12 mouse cellular contexts compared by ENCODE assay signal in genomic region chr5:144928856-144929713, GRCm38 (mm10). TPM values are rescaled to one million over a fixed set of nuclear protein-coding genes. Genes with fewer than 3 reads are reported as not detected.
A peak's percentile ranks its signal among the peaks of the same experiment; 100 is the strongest.
DNase-seq lines count a peak whose midpoint lies in the region; ATAC-seq and TF ChIP-seq lines count a peak whose summit lies in the region.
"Had no signal": no experiment of that assay in that cellular context is flagged by ENCODE, and none has a peak within 500 bp of the region (broad histone marks: within the 10 kb centered on the region; RNA-seq: fewer than 3 reads in every experiment).

No protein-coding gene starts in this region.

- 0 out of 2 replicates have a peak, but pooled peaks have one; percentile 18 for ATAC-seq in limb, embryonic 12.5 days (ENCODE audit: insufficient number of reproducible peaks, insufficient read depth, low FRiP score, low TSS enrichment, low read depth)
- ATAC-seq in heart, postnatal 0 days (ENCODE audit: insufficient read depth, low read depth), result peak; percentile 69
- no peak for ATAC-seq in lung, postnatal 0 days
- ATAC-seq in midbrain, embryonic 16.5 days, result no peak
- ATAC-seq: activated CD4-positive, CD25-positive, alpha-beta regulatory T cell, adult 4 months had no signal

- no peaks in the 10 kb centered on the region for H3K27me3 ChIP-seq in limb, embryonic 12.5 days
- H3K27me3 ChIP-seq in limb, embryonic 10.5 days (ENCODE audit: low read depth, poor library complexity, severe bottlenecking), result no peaks in the 10 kb centered on the region
- H3K27me3 ChIP-seq in heart, postnatal 0 days (ENCODE audit: control insufficient read depth, insufficient read depth, low read length), result no peaks in the 10 kb centered on the region
- H3K27me3 ChIP-seq in lung, postnatal 0 days (replicated peaks; ENCODE audit: insufficient read depth, low read length), result no peaks in the 10 kb centered on the region
- no peaks in the 10 kb centered on the region for H3K27me3 ChIP-seq in midbrain, embryonic 16.5 days (ENCODE audit: control insufficient read depth, insufficient read depth, low read depth, low read length)
- H3K27me3 ChIP-seq: megakaryocyte, embryonic 14.5 days had no signal

- TF ChIP-seq POLR2A in olfactory bulb, adult 2 months (IDR thresholded peaks at IDR 0.05; ENCODE audit: insufficient read depth, low read depth, low read length), result no peak

- H3K9ac ChIP-seq in limb, embryonic 12.5 days (replicated peaks), result no peak overlapping the region
- H3K9ac ChIP-seq in heart, postnatal 0 days (replicated peaks; ENCODE audit: low read depth, low read length), result no peak overlapping the region
- no peak overlapping the region for H3K9ac ChIP-seq in lung, postnatal 0 days (replicated peaks; ENCODE audit: low read depth)
- H3K9ac ChIP-seq in midbrain, embryonic 16.5 days (ENCODE audit: low read depth, low read length), result no peak overlapping the region

- H3K4me3 ChIP-seq in limb, embryonic 12.5 days (replicated peaks), result no peak overlapping the region
- no peak overlapping the region for H3K4me3 ChIP-seq in limb, embryonic 10.5 days
- H3K4me3 ChIP-seq in heart, postnatal 0 days (ENCODE audit: low read depth, low read length), result no peak overlapping the region
- no peak overlapping the region for H3K4me3 ChIP-seq in olfactory bulb, adult 2 months (ENCODE audit: insufficient read depth, low read depth, low read length)
- H3K4me3 ChIP-seq in lung, postnatal 0 days (ENCODE audit: low read depth, low read length), result no peak overlapping the region
- no peak overlapping the region for H3K4me3 ChIP-seq in midbrain, embryonic 16.5 days (ENCODE audit: low read depth, low read length)
- H3K4me3 ChIP-seq: megakaryocyte, embryonic 14.5 days had no signal

- no peaks in the 10 kb centered on the region for H3K36me3 ChIP-seq in limb, embryonic 12.5 days
- no peaks in the 10 kb centered on the region for H3K36me3 ChIP-seq in limb, embryonic 10.5 days
- H3K36me3 ChIP-seq in heart, postnatal 0 days (replicated peaks; ENCODE audit: control insufficient read depth, insufficient read depth, low read length), result no peaks in the 10 kb centered on the region
- no peaks in the 10 kb centered on the region for H3K36me3 ChIP-seq in lung, postnatal 0 days (ENCODE audit: insufficient read depth, low read length)
- no peaks in the 10 kb centered on the region for H3K36me3 ChIP-seq in midbrain, embryonic 16.5 days (ENCODE audit: control insufficient read depth, insufficient read depth, low read length)

- TF ChIP-seq EP300 in heart, postnatal 0 days (IDR thresholded peaks at IDR 0.05; ENCODE audit: low read depth), result no peak
- TF ChIP-seq EP300 in lung, postnatal 0 days (IDR thresholded peaks at IDR 0.05), result no peak

- 59% methylated on average over 11 of the region's 11 CpGs for WGBS in limb, embryonic 12.5 days
- 74% methylated on average over 11 of the region's 11 CpGs for WGBS in limb, embryonic 10.5 days
- 16% methylated on average over 11 of the region's 11 CpGs for WGBS in heart, postnatal 0 days
- 32% methylated on average over 11 of the region's 11 CpGs for WGBS in olfactory bulb, adult 2 months
- 41% methylated on average over 11 of the region's 11 CpGs for WGBS in lung, postnatal 0 days
- WGBS in midbrain, embryonic 16.5 days, result 62% methylated on average over 11 of the region's 11 CpGs

- TF ChIP-seq CTCF in heart, postnatal 0 days (IDR thresholded peaks at IDR 0.05; ENCODE audit: low read depth), result no peak
- TF ChIP-seq CTCF in olfactory bulb, adult 2 months (IDR thresholded peaks at IDR 0.05; ENCODE audit: insufficient read depth, low read depth, low read length), result no peak
- TF ChIP-seq CTCF in lung, postnatal 0 days (IDR thresholded peaks at IDR 0.05), result no peak

- peaks cover 22% of the 10 kb centered on the region for H3K4me1 ChIP-seq in limb, embryonic 12.5 days (replicated peaks)
- H3K4me1 ChIP-seq in limb, embryonic 10.5 days, result peaks cover 23% of the 10 kb centered on the region
- peaks cover 32% of the 10 kb centered on the region for H3K4me1 ChIP-seq in heart, postnatal 0 days (ENCODE audit: control insufficient read depth, insufficient read depth)
- H3K4me1 ChIP-seq in olfactory bulb, adult 2 months (ENCODE audit: control insufficient read depth, insufficient read depth, low read length), result peaks cover 22% of the 10 kb centered on the region
- H3K4me1 ChIP-seq in lung, postnatal 0 days (ENCODE audit: insufficient read depth, low read depth, low read length), result no peaks in the 10 kb centered on the region; the same call in 1 of the 2 replicates
- H3K4me1 ChIP-seq in midbrain, embryonic 16.5 days (ENCODE audit: control insufficient read depth, insufficient read depth, low read length), result peaks cover 14% of the 10 kb centered on the region

- no peak overlapping the region for H3K27ac ChIP-seq in limb, embryonic 12.5 days
- H3K27ac ChIP-seq in limb, embryonic 10.5 days, result no peak overlapping the region
- peak overlapping the region; percentile 71 for H3K27ac ChIP-seq in heart, postnatal 0 days (ENCODE audit: low read depth)
- H3K27ac ChIP-seq in olfactory bulb, adult 2 months (ENCODE audit: insufficient read depth, low read depth, low read length), result peak overlapping the region; percentile 13; the same call in 1 of the 2 replicates
- H3K27ac ChIP-seq in lung, postnatal 0 days (ENCODE audit: low read length), result no peak overlapping the region
- no peak overlapping the region for H3K27ac ChIP-seq in midbrain, embryonic 16.5 days (ENCODE audit: low read length)

- no peaks in the 10 kb centered on the region for H3K9me3 ChIP-seq in limb, embryonic 12.5 days
- H3K9me3 ChIP-seq in limb, embryonic 10.5 days (replicated peaks), result no peaks in the 10 kb centered on the region
- no peaks in the 10 kb centered on the region for H3K9me3 ChIP-seq in heart, postnatal 0 days (replicated peaks; ENCODE audit: control insufficient read depth, low read length)
- H3K9me3 ChIP-seq in lung, postnatal 0 days (ENCODE audit: low read length), result no peaks in the 10 kb centered on the region
- H3K9me3 ChIP-seq in midbrain, embryonic 16.5 days (replicated peaks; ENCODE audit: control insufficient read depth, low read length, poor library complexity, severe bottlenecking), result no peaks in the 10 kb centered on the region
- H3K9me3 ChIP-seq: megakaryocyte, embryonic 14.5 days had no signal

- H3K4me2 ChIP-seq in limb, embryonic 12.5 days, result no peak overlapping the region
- peak overlapping the region; percentile 29; the same call in 1 of the 2 replicates for H3K4me2 ChIP-seq in heart, postnatal 0 days (ENCODE audit: low read depth, low read length)
- H3K4me2 ChIP-seq in lung, postnatal 0 days (replicated peaks; ENCODE audit: low read depth, low read length), result no peak overlapping the region
- H3K4me2 ChIP-seq in midbrain, embryonic 16.5 days (ENCODE audit: low read length), result no peak overlapping the region
- H3K4me2 ChIP-seq: liver, embryonic 11.5 days had no signal

- no peak for DNase-seq in limb, embryonic 10.5 days (ENCODE audit: low spot score)
- DNase-seq in heart, adult 11 months, result peak; percentile 98
- peak; percentile 60 for DNase-seq in heart, postnatal 0 days (ENCODE audit: low spot score)
- no peak for DNase-seq in lung, postnatal 0 days (ENCODE audit: low spot score)
- DNase-seq: cerebellum, adult 11-12 months; right cerebral cortex, postnatal 4 days had no signal

RNA-seq across cellular contexts. Expression of gene Smurf1, which starts 36.6 kb away (rescaled TPM):
- 23.3 and 25.5 TPM in 2 replicates for polyA plus RNA-seq in limb, embryonic 12.5 days (2016; fragmentation: Nextera tagmentation; extraction: Ambion mirVana)
- polyA plus RNA-seq in limb, embryonic 10.5 days (2016; fragmentation: Nextera tagmentation; extraction: Ambion mirVana), result 15.0 and 19.4 TPM in 2 replicates
- total RNA-seq in heart, postnatal 0 days (2014; rRNA removed; ENCODE audit: low replicate concordance), result 21.3 and 29.9 TPM in 2 replicates
- 7.0 and 9.1 TPM in 2 replicates for polyA plus RNA-seq in heart, postnatal 0 days (2015; fragmentation: Nextera tagmentation; extraction: Ambion mirVana)
- polyA plus RNA-seq in olfactory bulb, adult 2 months (2012; ENCODE audit: insufficient read depth, insufficient read length, low replicate concordance, missing spikeins), result not detected in 2 replicates
- 12.5 and 13.2 TPM in 2 replicates for polyA plus RNA-seq in lung, postnatal 0 days (2015; fragmentation: Nextera tagmentation; extraction: Ambion mirVana)
- polyA plus RNA-seq in midbrain, embryonic 16.5 days (2015; fragmentation: Nextera tagmentation; extraction: Ambion mirVana), result 32.3 and 34.1 TPM in 2 replicates

Comparison
In these comparisons a context has a peak if more than half of its experiments do, and no peak if none do; other contexts are left out.
1. ATAC-seq: peak in limb, embryonic 12.5 days (single experiment) and heart, postnatal 0 days (single experiment); none in lung, postnatal 0 days (single experiment) and midbrain, embryonic 16.5 days (single experiment).
2. H3K27ac ChIP-seq: peak in heart, postnatal 0 days (single experiment) and olfactory bulb, adult 2 months (single experiment); none in limb, embryonic 12.5 days (single experiment), limb, embryonic 10.5 days (single experiment), lung, postnatal 0 days (single experiment) and midbrain, embryonic 16.5 days (single experiment).
3. DNase-seq: peak in heart, adult 11 months (single experiment) and heart, postnatal 0 days (single experiment); none in limb, embryonic 10.5 days (single experiment) and lung, postnatal 0 days (single experiment).